Mouse (Mus musculus) midbrain, postnatal 0 days (tissue): ENCODE measurements around the gene Pcsk6. TPM values are rescaled to one million over a fixed set of nuclear protein-coding genes. Genes with fewer than 3 reads are reported as not detected.

Experiments
- ATAC-seq: fragments of 200-750 bp; cut with Nextera tagmentation; 2 replicates; pipeline ENCODE4 v1.8.0; 2017; ENCODE audit warnings: moderate number of reproducible peaks, mild to moderate bottlenecking, moderate TSS enrichment, moderate library complexity; ENCODE audit not compliant: low FRiP score
- DNase-seq: peaks from one replicate; pipeline ENCODE4 v3.0.0-alpha.2; 2015; ENCODE audit warnings: low spot score
- H3K27ac ChIP-seq: fragments of 300-500 bp; sonication (generic); 2 replicates; pipeline ENCODE4 v1.5.1; 2014; ENCODE audit warnings: low read depth, mild to moderate bottlenecking, low read length, mixed read lengths
- H3K27me3 ChIP-seq: fragments of 300-500 bp; sonication (generic); 2 replicates; pipeline ENCODE4 v1.6.1; 2014; ENCODE audit warnings: low read length, control low read depth, mixed read lengths; ENCODE audit not compliant: insufficient read depth
- H3K36me3 ChIP-seq: fragments of 300-500 bp; sonication (generic); 2 replicates; pipeline ENCODE4 v1.6.1; 2014; ENCODE audit warnings: low read length, control low read depth, mixed read lengths; ENCODE audit not compliant: insufficient read depth
- H3K4me1 ChIP-seq: fragments of 300-500 bp; sonication (generic); 2 replicates; pipeline ENCODE4 v1.6.1; 2014; ENCODE audit warnings: mild to moderate bottlenecking, control low read depth, antibody characterized with exemption, low read length, mixed read lengths; ENCODE audit not compliant: insufficient read depth
- H3K4me2 ChIP-seq: fragments of 300-500 bp; sonication (generic); 2 replicates; pipeline ENCODE4 v1.6.1; 2014; ENCODE audit warnings: low read depth, mild to moderate bottlenecking, low read length, mixed read lengths; ENCODE audit not compliant: poor library complexity, severe bottlenecking
- H3K4me3 ChIP-seq: fragments of 300-500 bp; sonication (generic); 2 replicates; pipeline ENCODE4 v1.5.1; 2014; ENCODE audit warnings: low read depth, mild to moderate bottlenecking, low read length, moderate library complexity
- H3K9ac ChIP-seq: fragments of 300-500 bp; sonication (generic); replicated peaks from 2 replicates; pipeline ENCODE4 v1.6.1; 2014; ENCODE audit warnings: mild to moderate bottlenecking, low read length, moderate library complexity, mixed read lengths; ENCODE audit not compliant: poor library complexity, severe bottlenecking
- H3K9me3 ChIP-seq: fragments of 300-500 bp; sonication (generic); 2 replicates; pipeline ENCODE4 v1.6.1; 2016; ENCODE audit warnings: low read length, control low read depth
- CTCF ChIP-seq: IDR thresholded peaks from 2 replicates; pipeline ENCODE4 v1.5.1; 2016; ENCODE audit warnings: antibody characterized with exemption, mild to moderate bottlenecking
- WGBS: fragments of 180-500 bp; shearing (Covaris S2); extraction: QIAGEN DNeasy Blood & Tissue Kit; methylation state at CpG from one replicate; pipeline ENCODE4 v1.1.7; 2014; 5-methylcytosine and 5-hydroxymethylcytosine counted together
- polyA plus RNA-seq: library from polyadenylated mRNA; unstranded; fragments of >200 nt; fragmentation: Nextera tagmentation; extraction: Ambion mirVana; gene quantifications from 2 replicates; pipeline ENCODE4 v1.2.1, GENCODE M21; 2015
- total RNA-seq: library from RNA; depleted of rRNA; stranded (reverse); fragments of >200 nt; gene quantifications from 2 replicates; pipeline ENCODE4 v1.2.3, GENCODE M21; 2014

Pcsk6 gene
- total and polyA plus RNA-seq, 2 experiments from 2014 or later, result 1.5 to 14.9 TPM

- Histone ChIP-seq H3K4me3 (no peak overlapping the region), H3K27me3 (no peaks in the 10 kb centered on the region), H3K36me3 (no peaks in the 10 kb centered on the region), H3K4me1 (peaks cover 11% of the 10 kb centered on the region), H3K27ac (no peak overlapping the region), H3K9me3 (no peaks in the 10 kb centered on the region), H3K9ac (no peak overlapping the region), H3K4me2 (no peak overlapping the region)
- ATAC-seq (no peak), DNase-seq (no peak)
- no peak for TF ChIP-seq CTCF
- WGBS, result 93% methylated on average over 5 of the region's 5 CpGs
These were observed 8.7 kb downstream of the Pcsk6 start for GRCm38 (mm10) chr7:65870227-65870626.

DNA sequence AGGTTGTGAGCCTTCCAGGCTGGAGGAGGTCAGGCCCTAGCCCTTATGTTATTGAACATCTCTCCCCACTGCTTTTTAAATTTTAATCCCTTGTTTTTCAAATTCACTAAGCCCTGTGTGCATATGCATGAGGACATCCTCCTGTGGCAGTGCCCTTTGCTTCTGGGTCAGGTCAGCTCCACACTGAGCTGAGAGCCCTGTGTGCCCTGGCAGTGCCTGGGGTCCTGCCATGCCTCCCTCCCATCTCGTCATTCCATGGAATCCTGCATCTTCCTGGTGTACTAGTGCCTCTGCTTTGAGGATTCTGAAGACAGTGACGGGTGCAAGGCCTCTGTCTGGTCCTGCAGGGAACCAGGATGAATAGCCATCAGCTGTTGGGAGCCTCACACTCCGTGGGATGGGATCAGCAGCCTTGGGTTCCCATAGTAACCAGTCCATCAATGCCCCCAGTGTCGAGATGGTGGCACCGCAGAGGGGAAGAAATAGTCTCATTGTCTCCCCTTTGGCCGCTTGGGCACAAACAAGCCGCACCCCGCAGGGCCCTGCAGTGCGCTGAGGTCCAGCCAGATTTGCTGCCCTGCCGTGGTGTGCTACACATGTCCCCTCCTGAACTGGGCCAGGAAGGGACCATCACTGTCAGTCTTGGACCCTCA lies 9.5 kb downstream of the Pcsk6 start:
- Histone ChIP-seq H3K9ac (no peak overlapping the region), H3K27ac (no peak overlapping the region; the same call in 1 of the 2 replicates), H3K4me1 (peaks cover 11% of the 10 kb centered on the region), H3K4me2 (no peak overlapping the region), H3K4me3 (no peak overlapping the region), H3K27me3 (no peaks in the 10 kb centered on the region), H3K36me3 (no peaks in the 10 kb centered on the region), H3K9me3 (no peaks in the 10 kb centered on the region)
- 18% methylated on average over 10 of the region's 10 CpGs for WGBS
- ATAC-seq (peak; percentile 92), DNase-seq (peak; percentile 86)
- peak; percentile 56 for TF ChIP-seq CTCF

DNA sequence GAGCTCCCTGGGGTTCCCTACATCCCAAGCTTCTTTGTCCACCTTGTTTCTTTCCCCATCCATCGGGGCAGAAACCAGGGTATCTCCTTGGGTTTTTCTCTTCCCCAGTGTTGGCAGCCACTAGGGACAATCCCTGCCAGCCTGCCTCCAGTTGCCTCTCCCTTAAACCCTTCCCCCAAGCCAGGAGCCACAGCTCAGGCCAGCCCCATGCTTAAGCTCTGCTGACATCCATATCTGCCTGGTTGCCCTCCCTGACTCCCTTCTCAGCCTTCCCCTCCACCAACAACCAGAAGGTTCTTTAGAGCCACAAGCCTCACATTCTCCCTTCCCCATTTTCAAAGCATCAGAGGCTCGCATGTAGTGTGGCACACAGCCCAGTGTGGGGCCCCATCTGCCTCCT lies 10.3 kb downstream of the Pcsk6 start:
- TF ChIP-seq CTCF, result no peak
- 76% methylated on average over 2 of the region's 2 CpGs for WGBS
- no peak; the same call in 1 of the 2 replicates for ATAC-seq

DNA sequence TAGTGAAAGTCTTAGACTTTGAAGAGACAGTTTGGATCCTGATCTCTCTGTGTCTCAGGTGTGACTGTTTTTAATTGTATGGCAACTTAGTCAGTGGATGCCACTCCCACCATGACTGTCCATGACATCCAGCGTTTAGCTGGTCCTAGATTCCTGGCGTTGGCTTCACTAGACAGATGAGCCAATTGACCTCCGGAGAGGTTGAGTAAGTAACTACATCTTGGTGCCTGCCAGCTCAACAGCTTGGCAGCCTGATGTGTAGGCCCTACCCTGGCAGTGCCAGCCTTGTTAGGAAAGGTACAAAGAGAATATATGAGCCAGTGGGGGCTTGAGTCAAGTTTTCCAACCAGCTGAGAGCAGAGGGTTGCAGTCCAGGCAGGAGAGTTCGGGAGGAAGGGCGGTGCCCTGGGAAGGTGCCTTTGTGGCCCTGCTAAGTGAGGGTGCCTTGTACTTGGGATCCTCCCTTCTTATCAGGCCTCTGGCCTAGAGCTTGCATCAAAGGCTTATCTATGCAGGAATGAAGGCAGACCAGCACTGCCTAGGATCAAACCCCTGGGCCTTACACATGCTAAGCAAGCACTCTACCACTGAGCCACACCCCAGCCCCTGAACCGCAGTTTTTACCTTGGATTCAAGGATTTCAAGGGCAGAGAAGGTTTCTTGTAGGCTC lies 11.8 kb downstream of the Pcsk6 start:
- no peak for DNase-seq
- no peak overlapping the region for H3K4me3 ChIP-seq
- TF ChIP-seq CTCF, result no peak
- H3K4me2 ChIP-seq, result no peak overlapping the region
- H3K36me3 ChIP-seq, result no peaks in the 10 kb centered on the region
- H3K4me1 ChIP-seq, result peaks cover 11% of the 10 kb centered on the region
- H3K9me3 ChIP-seq, result no peaks in the 10 kb centered on the region
- H3K9ac ChIP-seq, result no peak overlapping the region
- no peak overlapping the region for H3K27ac ChIP-seq
- no peak for ATAC-seq
- no peaks in the 10 kb centered on the region for H3K27me3 ChIP-seq
- 90% methylated on average over 6 of the region's 6 CpGs for WGBS

More for the DNA sequence above, 10.3 kb downstream of the Pcsk6 start:
- Histone ChIP-seq H3K9ac (no peak overlapping the region), H3K4me1 (peaks cover 11% of the 10 kb centered on the region), H3K36me3 (no peaks in the 10 kb centered on the region), H3K4me2 (no peak overlapping the region), H3K4me3 (no peak overlapping the region), H3K27me3 (no peaks in the 10 kb centered on the region), H3K27ac (no peak overlapping the region), H3K9me3 (no peaks in the 10 kb centered on the region)
- no peak for DNase-seq

DNA sequence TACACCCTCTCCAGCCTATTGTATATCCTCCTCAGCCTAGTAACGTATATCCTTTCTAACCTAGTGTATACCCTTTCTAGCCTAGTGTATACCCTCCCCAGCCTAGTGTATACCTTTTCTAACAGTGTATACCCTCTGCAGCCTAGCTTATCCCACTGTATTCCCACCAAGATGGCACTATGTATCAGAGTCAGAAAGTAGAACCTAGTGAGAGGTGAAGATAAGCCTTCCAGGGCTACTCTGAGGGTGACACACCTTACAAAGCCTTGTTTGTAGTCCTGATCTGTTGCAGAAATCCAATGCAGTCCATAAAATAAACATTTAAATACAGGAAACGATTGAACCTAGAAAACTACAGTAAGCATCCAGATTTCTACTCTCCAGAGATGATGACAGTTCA lies 12.4 kb downstream of the Pcsk6 start:
- no peak overlapping the region for H3K4me3 ChIP-seq
- DNase-seq, result no peak
- H3K36me3 ChIP-seq, result no peaks in the 10 kb centered on the region
- no peaks in the 10 kb centered on the region for H3K9me3 ChIP-seq
- no peak overlapping the region for H3K4me2 ChIP-seq
- no peak overlapping the region for H3K27ac ChIP-seq
- 94% methylated on average over 2 of the region's 2 CpGs for WGBS
- TF ChIP-seq CTCF, result no peak
- H3K27me3 ChIP-seq, result no peaks in the 10 kb centered on the region
- H3K9ac ChIP-seq, result no peak overlapping the region
- peaks cover 11% of the 10 kb centered on the region for H3K4me1 ChIP-seq
- ATAC-seq, result no peak

DNA sequence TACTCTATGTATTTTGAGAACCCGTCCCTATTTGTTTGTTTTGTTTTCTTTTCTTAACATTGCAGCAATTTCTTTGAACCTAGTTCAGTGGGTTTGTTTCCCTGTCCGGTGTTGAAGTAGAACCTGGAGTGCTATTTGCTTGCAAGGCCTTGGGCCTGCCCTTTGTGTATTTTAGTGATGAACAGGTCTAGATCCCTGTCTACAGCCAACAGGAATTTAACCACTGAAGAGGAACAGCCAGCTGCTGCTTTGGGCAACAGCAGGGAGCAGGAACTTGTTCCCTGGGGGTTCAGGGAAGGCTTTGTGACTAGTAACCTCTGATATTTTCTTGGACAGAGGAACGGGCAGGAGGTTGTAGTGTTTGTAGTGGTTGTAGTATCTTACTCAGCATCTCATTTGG lies 15.1 kb downstream of the Pcsk6 start:
- Histone ChIP-seq H3K9ac (no peak overlapping the region), H3K27ac (no peak overlapping the region), H3K4me2 (no peak overlapping the region), H3K4me1 (no peaks in the 10 kb centered on the region), H3K4me3 (no peak overlapping the region), H3K9me3 (no peaks in the 10 kb centered on the region), H3K27me3 (no peaks in the 10 kb centered on the region), H3K36me3 (no peaks in the 10 kb centered on the region)
- WGBS, result 67% methylated on average over 3 of the region's 3 CpGs
- no peak for ATAC-seq
- no peak for DNase-seq
- no peak for TF ChIP-seq CTCF
